Mouse (Mus musculus) embryonic facial prominence, embryonic 13.5 days (tissue): ENCODE results near the gene Dop1a. TPM values are rescaled to one million over a fixed set of nuclear protein-coding genes. Genes with fewer than 3 reads are reported as not detected.

Source experiments
- ATAC-seq: fragments of 200-750 bp; cut with Nextera tagmentation; 2 replicates; pipeline ENCODE4 v1.8.0; 2017; ENCODE audit warnings: low read depth; ENCODE audit not compliant: insufficient number of reproducible peaks, insufficient read depth, low FRiP score, low TSS enrichment
- H3K27ac ChIP-seq: fragments of 300-500 bp; sonication (generic); 2 replicates; pipeline ENCODE4 v1.5.1; 2015; ENCODE audit warnings: moderate library complexity, mild to moderate bottlenecking, inconsistent platforms
- H3K27me3 ChIP-seq: fragments of 300-500 bp; sonication (generic); 2 replicates; pipeline ENCODE4 v1.6.1; 2015; ENCODE audit warnings: mild to moderate bottlenecking, inconsistent platforms
- H3K36me3 ChIP-seq: fragments of 300-500 bp; sonication (generic); 2 replicates; pipeline ENCODE4 v1.6.1; 2015; ENCODE audit warnings: mild to moderate bottlenecking, inconsistent platforms
- H3K4me1 ChIP-seq: fragments of 300-500 bp; sonication (generic); 2 replicates; pipeline ENCODE4 v1.6.1; 2015; ENCODE audit warnings: inconsistent platforms
- H3K4me2 ChIP-seq: fragments of 300-500 bp; sonication (generic); 2 replicates; pipeline ENCODE4 v1.6.1; 2015; ENCODE audit warnings: moderate library complexity, mild to moderate bottlenecking, inconsistent platforms
- H3K4me3 ChIP-seq: fragments of 300-500 bp; sonication (generic); 2 replicates; pipeline ENCODE4 v1.5.1; 2015; ENCODE audit warnings: mild to moderate bottlenecking, inconsistent platforms
- H3K9ac ChIP-seq: fragments of 300-500 bp; sonication (generic); 2 replicates; pipeline ENCODE4 v1.6.1; 2015; ENCODE audit warnings: mild to moderate bottlenecking, inconsistent platforms
- H3K9me3 ChIP-seq: fragments of 300-500 bp; sonication (generic); 2 replicates; pipeline ENCODE4 v1.6.1; 2016; ENCODE audit warnings: inconsistent platforms
- WGBS: fragments of 180-500 bp; shearing (Covaris S2); methylation state at CpG from one replicate; pipeline ENCODE4 v1.1.7; 2015; ENCODE audit warnings: mixed read lengths; 5-methylcytosine and 5-hydroxymethylcytosine counted together
- polyA plus RNA-seq: library from polyadenylated mRNA; unstranded; fragments of >200 nt; fragmentation: Nextera tagmentation; extraction: Ambion mirVana; gene quantifications from 2 replicates; pipeline ENCODE4 v1.2.1, GENCODE M21; 2015

The Dop1a gene
- polyA plus RNA-seq, 1 experiment from 2014 or later = 16.5 TPM

GRCm38 (mm10) chr9:86507437-86507836 lies 40.5 kb downstream of the Dop1a start:
- ATAC-seq = no peak
- H3K36me3 ChIP-seq = peaks cover 13% of the 10 kb centered on the region
- no peak overlapping the region for H3K9ac ChIP-seq
- no peaks in the 10 kb centered on the region for H3K4me1 ChIP-seq
- H3K27ac ChIP-seq = no peak overlapping the region
- H3K4me2 ChIP-seq = no peak overlapping the region
- no peaks in the 10 kb centered on the region for H3K27me3 ChIP-seq
- H3K4me3 ChIP-seq = no peak overlapping the region
- WGBS = 94% methylated on average over 4 of the region's 4 CpGs
- no peaks in the 10 kb centered on the region for H3K9me3 ChIP-seq

- no peak for ATAC-seq
- Histone ChIP-seq H3K4me2 (no peak overlapping the region), H3K36me3 (peaks cover 43% of the 10 kb centered on the region), H3K9me3 (no peaks in the 10 kb centered on the region), H3K9ac (no peak overlapping the region), H3K4me3 (no peak overlapping the region), H3K27me3 (no peaks in the 10 kb centered on the region), H3K4me1 (no peaks in the 10 kb centered on the region), H3K27ac (no peak overlapping the region)
- 87% methylated on average over 5 of the region's 5 CpGs for WGBS
Measured at GRCm38 (mm10) chr9:86513733-86514132, 46.8 kb downstream of the Dop1a start.

- no peak overlapping the region for H3K9ac ChIP-seq
- ATAC-seq = no peak
- no peak overlapping the region for H3K4me2 ChIP-seq
- no peaks in the 10 kb centered on the region for H3K27me3 ChIP-seq
- H3K4me3 ChIP-seq = no peak overlapping the region
- 85% methylated on average over 3 of the region's 3 CpGs for WGBS
- H3K9me3 ChIP-seq = no peaks in the 10 kb centered on the region
- no peak overlapping the region for H3K27ac ChIP-seq
- peaks cover 47% of the 10 kb centered on the region for H3K36me3 ChIP-seq
- no peaks in the 10 kb centered on the region for H3K4me1 ChIP-seq
Measured at GRCm38 (mm10) chr9:86514390-86514789, 47.4 kb downstream of the Dop1a start.

- ATAC-seq = no peak
- Histone ChIP-seq H3K9me3 (no peaks in the 10 kb centered on the region), H3K27ac (no peak overlapping the region), H3K4me1 (no peaks in the 10 kb centered on the region), H3K4me3 (no peak overlapping the region), H3K36me3 (peaks cover 49% of the 10 kb centered on the region), H3K9ac (no peak overlapping the region), H3K27me3 (no peaks in the 10 kb centered on the region), H3K4me2 (no peak overlapping the region)
- 95% methylated on average over 4 of the region's 4 CpGs for WGBS
Measured at GRCm38 (mm10) chr9:86514798-86515197, 47.8 kb downstream of the Dop1a start.

- no peak overlapping the region for H3K27ac ChIP-seq
- H3K9me3 ChIP-seq = no peaks in the 10 kb centered on the region
- H3K4me1 ChIP-seq = no peaks in the 10 kb centered on the region
- no peak for ATAC-seq
- H3K4me2 ChIP-seq = no peak overlapping the region
- no peak overlapping the region for H3K4me3 ChIP-seq
- H3K27me3 ChIP-seq = no peaks in the 10 kb centered on the region
- peaks cover 50% of the 10 kb centered on the region for H3K36me3 ChIP-seq
- no peak overlapping the region for H3K9ac ChIP-seq
Measured at GRCm38 (mm10) chr9:86522335-86522734, 55.4 kb downstream of the Dop1a start.

GRCm38 (mm10) chr9:86525600-86525999 lies 58.6 kb downstream of the Dop1a start:
- WGBS = 36% methylated on average over 2 of the region's 2 CpGs
- no peak overlapping the region for H3K4me3 ChIP-seq

GRCm38 (mm10) chr9:86534071-86534470 lies 67.1 kb downstream of the Dop1a start:
- Histone ChIP-seq H3K4me2 (no peak overlapping the region), H3K9me3 (no peaks in the 10 kb centered on the region), H3K4me1 (no peaks in the 10 kb centered on the region), H3K4me3 (no peak overlapping the region), H3K27me3 (no peaks in the 10 kb centered on the region), H3K27ac (no peak overlapping the region), H3K36me3 (peaks cover 32% of the 10 kb centered on the region), H3K9ac (no peak overlapping the region)
- 90% methylated on average over 5 of the region's 5 CpGs for WGBS
- ATAC-seq = no peak

More at GRCm38 (mm10) chr9:86525600-86525999, 58.6 kb downstream of the Dop1a start:
- Histone ChIP-seq H3K27ac (no peak overlapping the region), H3K4me1 (no peaks in the 10 kb centered on the region), H3K27me3 (no peaks in the 10 kb centered on the region), H3K4me2 (no peak overlapping the region), H3K36me3 (peaks cover 39% of the 10 kb centered on the region), H3K9ac (no peak overlapping the region), H3K9me3 (no peaks in the 10 kb centered on the region)
- ATAC-seq = no peak

- Histone ChIP-seq H3K9ac (no peak overlapping the region), H3K4me1 (no peaks in the 10 kb centered on the region), H3K4me2 (no peak overlapping the region), H3K36me3 (peaks cover 66% of the 10 kb centered on the region), H3K9me3 (no peaks in the 10 kb centered on the region), H3K27me3 (no peaks in the 10 kb centered on the region), H3K4me3 (no peak overlapping the region), H3K27ac (no peak overlapping the region)
- no peak for ATAC-seq
- 93% methylated on average over 3 of the region's 3 CpGs for WGBS
Measured at GRCm38 (mm10) chr9:86543451-86543850, 76.5 kb downstream of the Dop1a start.

GRCm38 (mm10) chr9:86544559-86544958 lies 77.6 kb downstream of the Dop1a start:
- Histone ChIP-seq H3K36me3 (peaks cover 76% of the 10 kb centered on the region), H3K9me3 (no peaks in the 10 kb centered on the region), H3K9ac (no peak overlapping the region), H3K4me1 (no peaks in the 10 kb centered on the region), H3K27me3 (no peaks in the 10 kb centered on the region), H3K27ac (no peak overlapping the region), H3K4me2 (no peak overlapping the region), H3K4me3 (no peak overlapping the region)
- WGBS = 84% methylated on average over 1 of the region's 1 CpGs
- no peak for ATAC-seq

- no peak overlapping the region for H3K4me3 ChIP-seq
- H3K9ac ChIP-seq = no peak overlapping the region
- H3K4me2 ChIP-seq = no peak overlapping the region
- H3K27me3 ChIP-seq = no peaks in the 10 kb centered on the region
- ATAC-seq = no peak
- no peaks in the 10 kb centered on the region for H3K4me1 ChIP-seq
- peaks cover 69% of the 10 kb centered on the region for H3K36me3 ChIP-seq
- H3K27ac ChIP-seq = no peak overlapping the region
- WGBS = 89% methylated on average over 5 of the region's 5 CpGs
- H3K9me3 ChIP-seq = no peaks in the 10 kb centered on the region
Measured at GRCm38 (mm10) chr9:86549637-86550162, 82.7 kb downstream of the Dop1a start.

GRCm38 (mm10) chr9:86550717-86551116 lies 83.8 kb downstream of the Dop1a start:
- no peak for ATAC-seq
- peaks cover 69% of the 10 kb centered on the region for H3K36me3 ChIP-seq

GRCm38 (mm10) chr9:86553886-86554285 lies 86.9 kb downstream of the Dop1a start:
- Histone ChIP-seq H3K4me3 (no peak overlapping the region), H3K27me3 (no peaks in the 10 kb centered on the region), H3K27ac (no peak overlapping the region), H3K36me3 (peaks cover 75% of the 10 kb centered on the region), H3K9me3 (no peaks in the 10 kb centered on the region), H3K4me2 (no peak overlapping the region), H3K4me1 (no peaks in the 10 kb centered on the region), H3K9ac (no peak overlapping the region)
- 69% methylated on average over 9 of the region's 9 CpGs for WGBS
- ATAC-seq = no peak

More at GRCm38 (mm10) chr9:86550717-86551116, 83.8 kb downstream of the Dop1a start:
- H3K9me3 ChIP-seq = no peaks in the 10 kb centered on the region
- no peaks in the 10 kb centered on the region for H3K27me3 ChIP-seq
- no peak overlapping the region for H3K9ac ChIP-seq
- no peaks in the 10 kb centered on the region for H3K4me1 ChIP-seq
- no peak overlapping the region for H3K27ac ChIP-seq
- no peak overlapping the region for H3K4me3 ChIP-seq
- WGBS = 82% methylated on average over 3 of the region's 3 CpGs
- H3K4me2 ChIP-seq = no peak overlapping the region
